Mouse (Mus musculus): ENCODE results near the gene Muc4. TPM values are rescaled to one million over a fixed set of nuclear protein-coding genes. Genes with fewer than 3 reads are reported as not detected.

The Muc4 gene
- polyA plus RNA-seq, 1 experiment from 2014 or later, result 0.22 TPM

DNA sequence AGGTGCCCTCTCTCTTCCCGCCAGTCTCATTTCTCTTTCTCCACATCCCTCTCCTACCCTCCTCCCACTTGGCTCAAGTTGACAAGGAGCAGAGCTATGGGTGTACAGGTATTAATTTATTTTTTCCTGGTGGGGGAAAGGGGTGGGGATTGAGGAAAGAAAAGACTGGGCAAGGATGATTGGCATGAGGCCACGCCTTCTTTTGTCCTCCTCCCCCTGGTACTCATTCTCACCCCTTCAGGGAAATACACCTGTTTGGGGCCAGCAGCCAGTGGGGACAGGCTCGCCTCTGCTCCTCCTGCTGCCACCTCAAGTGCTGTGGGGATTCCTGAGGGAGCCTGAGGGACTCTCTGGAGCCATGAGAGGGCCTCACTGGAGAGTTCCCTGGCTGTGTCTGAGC, 336 bp downstream of the Muc4 start:
- Histone ChIP-seq H3K27me3 (ENCODE audit: control insufficient read depth, insufficient read depth, low read length) (no peaks in the 10 kb centered on the region), H3K9me3 (ENCODE audit: control insufficient read depth, low read length) (no peaks in the 10 kb centered on the region), H3K36me3 (ENCODE audit: control insufficient read depth, insufficient read depth, low read length) (no peaks in the 10 kb centered on the region), H3K4me2 (replicated peaks; ENCODE audit: low read depth, low read length) (no peak overlapping the region), H3K9ac (ENCODE audit: low read depth, low read length) (no peak overlapping the region), H3K4me1 (replicated peaks; ENCODE audit: control insufficient read depth, insufficient read depth, low read length) (no peaks in the 10 kb centered on the region), H3K4me3 (ENCODE audit: low read depth, low read length) (no peak overlapping the region), H3K27ac (ENCODE audit: low read depth, low read length) (no peak overlapping the region)
- WGBS, result 56% methylated on average over 3 of the region's 3 CpGs
- no peak for DNase-seq (ENCODE audit: low spot score)
- no peak for ATAC-seq (ENCODE audit: low FRiP score)

- Histone ChIP-seq H3K27me3 (ENCODE audit: control insufficient read depth, insufficient read depth, low read length) (no peaks in the 10 kb centered on the region), H3K36me3 (ENCODE audit: control insufficient read depth, insufficient read depth, low read length) (no peaks in the 10 kb centered on the region), H3K9ac (ENCODE audit: low read depth, low read length) (no peak overlapping the region), H3K4me1 (replicated peaks; ENCODE audit: control insufficient read depth, insufficient read depth, low read length) (no peaks in the 10 kb centered on the region), H3K4me2 (replicated peaks; ENCODE audit: low read depth, low read length) (no peak overlapping the region), H3K4me3 (ENCODE audit: low read depth, low read length) (no peak overlapping the region), H3K27ac (ENCODE audit: low read depth, low read length) (no peak overlapping the region), H3K9me3 (ENCODE audit: control insufficient read depth, low read length) (no peaks in the 10 kb centered on the region)
- ATAC-seq (ENCODE audit: low FRiP score) (no peak), DNase-seq (ENCODE audit: low spot score) (no peak)
- WGBS, result 55% methylated on average over 8 of the region's 8 CpGs
Measured at GRCm38 (mm10) chr16:32740003-32740663, 4.4 kb downstream of the Muc4 start.

GRCm38 (mm10) chr16:32741366-32741765, 5.7 kb downstream of the Muc4 start:
- no peak overlapping the region for H3K4me2 ChIP-seq (replicated peaks; ENCODE audit: low read depth, low read length)
- H3K27ac ChIP-seq (ENCODE audit: low read depth, low read length), result no peak overlapping the region
- no peaks in the 10 kb centered on the region for H3K27me3 ChIP-seq (ENCODE audit: control insufficient read depth, insufficient read depth, low read length)
- 79% methylated on average over 9 of the region's 9 CpGs for WGBS
- ATAC-seq (ENCODE audit: low FRiP score) (no peak), DNase-seq (ENCODE audit: low spot score) (no peak)
- no peak overlapping the region for H3K4me3 ChIP-seq (ENCODE audit: low read depth, low read length)
- no peak overlapping the region for H3K9ac ChIP-seq (ENCODE audit: low read depth, low read length)
- H3K36me3 ChIP-seq (ENCODE audit: control insufficient read depth, insufficient read depth, low read length), result no peaks in the 10 kb centered on the region
- no peaks in the 10 kb centered on the region for H3K4me1 ChIP-seq (replicated peaks; ENCODE audit: control insufficient read depth, insufficient read depth, low read length)
- no peaks in the 10 kb centered on the region for H3K9me3 ChIP-seq (ENCODE audit: control insufficient read depth, low read length)

DNA sequence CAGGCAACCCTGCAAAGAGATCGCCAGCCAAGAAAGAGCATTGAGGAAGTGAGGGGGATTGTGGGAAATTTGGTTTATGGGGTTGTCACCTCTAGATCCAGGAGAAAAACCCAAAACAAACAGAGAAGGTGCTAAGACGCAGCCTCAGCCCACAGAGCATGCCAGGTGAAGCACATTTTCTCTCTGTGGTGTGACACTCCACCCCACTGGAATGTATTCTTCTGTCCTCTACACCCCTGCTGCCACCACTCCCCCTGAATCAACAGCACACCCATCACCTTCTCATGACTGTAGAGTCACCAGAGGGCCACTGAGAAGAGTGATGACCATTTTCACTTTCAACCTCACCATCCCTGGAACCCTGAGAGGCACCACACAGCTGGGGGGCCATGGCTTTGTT, 7.0 kb downstream of the Muc4 start:
- no peak overlapping the region for H3K9ac ChIP-seq (ENCODE audit: low read depth, low read length)
- H3K27me3 ChIP-seq (ENCODE audit: control insufficient read depth, insufficient read depth, low read length), result no peaks in the 10 kb centered on the region
- no peak for DNase-seq (ENCODE audit: low spot score)
- no peak overlapping the region for H3K4me2 ChIP-seq (replicated peaks; ENCODE audit: low read depth, low read length)
- no peak for ATAC-seq (ENCODE audit: low FRiP score)
- whole genome bisulfite sequencing, result 81% methylated on average over 2 of the region's 2 CpGs
- H3K27ac ChIP-seq (ENCODE audit: low read depth, low read length), result no peak overlapping the region
- no peaks in the 10 kb centered on the region for H3K9me3 ChIP-seq (ENCODE audit: control insufficient read depth, low read length)
- no peaks in the 10 kb centered on the region for H3K4me1 ChIP-seq (replicated peaks; ENCODE audit: control insufficient read depth, insufficient read depth, low read length)
- H3K36me3 ChIP-seq (ENCODE audit: control insufficient read depth, insufficient read depth, low read length), result no peaks in the 10 kb centered on the region
- H3K4me3 ChIP-seq (ENCODE audit: low read depth, low read length), result no peak overlapping the region

DNA sequence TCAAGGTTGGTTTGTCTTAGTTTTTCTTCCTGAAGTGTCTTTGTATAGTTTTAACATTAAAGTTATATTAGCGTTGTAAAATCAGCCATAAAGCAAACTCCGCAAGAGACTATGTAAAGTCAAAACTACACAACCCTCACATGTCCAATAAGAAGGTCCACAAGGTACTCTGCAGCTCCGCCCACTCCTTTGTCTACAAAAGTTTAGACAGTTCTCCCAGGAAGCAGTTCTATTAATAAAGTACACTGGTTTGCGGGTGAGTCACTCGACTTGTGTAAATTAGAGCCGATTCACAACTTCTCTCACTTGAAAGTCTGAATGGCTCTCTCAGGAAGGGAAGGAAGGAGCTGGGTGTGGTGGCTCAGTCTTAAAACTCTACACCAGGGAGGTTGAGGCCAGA, 10.2 kb downstream of the Muc4 start:
- no peaks in the 10 kb centered on the region for H3K4me1 ChIP-seq (replicated peaks; ENCODE audit: control insufficient read depth, insufficient read depth, low read length)
- no peak overlapping the region for H3K27ac ChIP-seq (ENCODE audit: low read depth, low read length)
- no peak overlapping the region for H3K4me3 ChIP-seq (ENCODE audit: low read depth, low read length)
- H3K9me3 ChIP-seq (ENCODE audit: control insufficient read depth, low read length), result no peaks in the 10 kb centered on the region
- DNase-seq (ENCODE audit: low spot score), result no peak
- H3K4me2 ChIP-seq (replicated peaks; ENCODE audit: low read depth, low read length), result no peak overlapping the region
- no peak overlapping the region for H3K9ac ChIP-seq (ENCODE audit: low read depth, low read length)
- ATAC-seq (ENCODE audit: low FRiP score), result no peak
- no peaks in the 10 kb centered on the region for H3K36me3 ChIP-seq (ENCODE audit: control insufficient read depth, insufficient read depth, low read length)
- no peaks in the 10 kb centered on the region for H3K27me3 ChIP-seq (ENCODE audit: control insufficient read depth, insufficient read depth, low read length)
- 84% methylated on average over 6 of the region's 6 CpGs for WGBS

GRCm38 (mm10) chr16:32750242-32751127, 14.8 kb downstream of the Muc4 start:
- H3K27me3 ChIP-seq (ENCODE audit: control insufficient read depth, insufficient read depth, low read length), result no peaks in the 10 kb centered on the region
- no peak overlapping the region for H3K27ac ChIP-seq (ENCODE audit: low read depth, low read length)
- no peak for ATAC-seq (ENCODE audit: low FRiP score)
- no peak overlapping the region for H3K4me3 ChIP-seq (ENCODE audit: low read depth, low read length)
- H3K4me2 ChIP-seq (replicated peaks; ENCODE audit: low read depth, low read length), result no peak overlapping the region
- no peaks in the 10 kb centered on the region for H3K9me3 ChIP-seq (ENCODE audit: control insufficient read depth, low read length)
- no peaks in the 10 kb centered on the region for H3K36me3 ChIP-seq (ENCODE audit: control insufficient read depth, insufficient read depth, low read length)
- WGBS, result 91% methylated on average over 5 of the region's 5 CpGs
- no peak for DNase-seq (ENCODE audit: low spot score)
- no peaks in the 10 kb centered on the region for H3K4me1 ChIP-seq (replicated peaks; ENCODE audit: control insufficient read depth, insufficient read depth, low read length)
- no peak overlapping the region for H3K9ac ChIP-seq (ENCODE audit: low read depth, low read length)

- 88% methylated on average over 2 of the region's 2 CpGs for WGBS
- Histone ChIP-seq H3K9ac (ENCODE audit: low read depth, low read length) (no peak overlapping the region), H3K4me1 (replicated peaks; ENCODE audit: control insufficient read depth, insufficient read depth, low read length) (no peaks in the 10 kb centered on the region), H3K4me2 (replicated peaks; ENCODE audit: low read depth, low read length) (no peak overlapping the region), H3K4me3 (ENCODE audit: low read depth, low read length) (no peak overlapping the region), H3K36me3 (ENCODE audit: control insufficient read depth, insufficient read depth, low read length) (no peaks in the 10 kb centered on the region), H3K27ac (ENCODE audit: low read depth, low read length) (no peak overlapping the region), H3K27me3 (ENCODE audit: control insufficient read depth, insufficient read depth, low read length) (no peaks in the 10 kb centered on the region), H3K9me3 (ENCODE audit: control insufficient read depth, low read length) (no peaks in the 10 kb centered on the region)
- DNase-seq (ENCODE audit: low spot score) (no peak), ATAC-seq (ENCODE audit: low FRiP score) (no peak)
Measured at GRCm38 (mm10) chr16:32764550-32764949, 28.9 kb downstream of the Muc4 start.

- Histone ChIP-seq H3K27me3 (ENCODE audit: control insufficient read depth, insufficient read depth, low read length) (no peaks in the 10 kb centered on the region), H3K4me1 (replicated peaks; ENCODE audit: control insufficient read depth, insufficient read depth, low read length) (no peaks in the 10 kb centered on the region), H3K4me2 (replicated peaks; ENCODE audit: low read depth, low read length) (no peak overlapping the region), H3K9ac (ENCODE audit: low read depth, low read length) (no peak overlapping the region), H3K27ac (ENCODE audit: low read depth, low read length) (no peak overlapping the region), H3K36me3 (ENCODE audit: control insufficient read depth, insufficient read depth, low read length) (no peaks in the 10 kb centered on the region), H3K9me3 (ENCODE audit: control insufficient read depth, low read length) (no peaks in the 10 kb centered on the region), H3K4me3 (ENCODE audit: low read depth, low read length) (no peak overlapping the region)
- DNase-seq (ENCODE audit: low spot score), result no peak
- WGBS, result 85% methylated on average over 6 of the region's 6 CpGs
- no peak for ATAC-seq (ENCODE audit: low FRiP score)
Measured at GRCm38 (mm10) chr16:32764961-32765360, 29.3 kb downstream of the Muc4 start.

DNA sequence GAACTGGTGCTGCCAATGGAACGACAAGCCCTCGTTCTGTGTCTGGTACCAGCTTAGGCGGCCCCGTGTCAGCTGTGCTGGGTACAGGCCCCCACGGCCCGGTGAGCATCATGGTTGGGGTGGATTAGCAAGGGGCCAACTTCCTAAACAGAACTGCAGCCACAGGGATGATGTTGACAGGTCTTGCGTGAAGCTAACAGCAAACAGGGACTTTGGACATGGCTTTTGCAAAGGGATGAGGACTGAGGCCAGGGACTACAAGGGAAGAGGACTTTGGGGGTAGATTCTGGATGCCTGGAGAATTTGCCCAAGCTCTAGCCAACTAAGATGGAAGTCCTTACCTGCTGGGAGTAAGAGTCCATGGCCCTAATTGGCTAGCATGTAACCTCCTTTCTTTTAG, 31.2 kb downstream of the Muc4 start:
- H3K27me3 ChIP-seq (ENCODE audit: control insufficient read depth, insufficient read depth, low read length), result no peaks in the 10 kb centered on the region
- H3K4me2 ChIP-seq (replicated peaks; ENCODE audit: low read depth, low read length), result no peak overlapping the region
- WGBS, result 94% methylated on average over 7 of the region's 7 CpGs
- no peak overlapping the region for H3K4me3 ChIP-seq (ENCODE audit: low read depth, low read length)
- H3K27ac ChIP-seq (ENCODE audit: low read depth, low read length), result no peak overlapping the region
- no peaks in the 10 kb centered on the region for H3K36me3 ChIP-seq (ENCODE audit: control insufficient read depth, insufficient read depth, low read length)
- no peaks in the 10 kb centered on the region for H3K9me3 ChIP-seq (ENCODE audit: control insufficient read depth, low read length)
- ATAC-seq (ENCODE audit: low FRiP score) (no peak), DNase-seq (ENCODE audit: low spot score) (no peak)
- H3K4me1 ChIP-seq (replicated peaks; ENCODE audit: control insufficient read depth, insufficient read depth, low read length), result no peaks in the 10 kb centered on the region
- H3K9ac ChIP-seq (ENCODE audit: low read depth, low read length), result no peak overlapping the region

Data from hindbrain, embryonic 11.5 days (tissue).